Mouse (Mus musculus): Measurements from ENCODE around the gene Mrgprf. TPM values are rescaled to one million over a fixed set of nuclear protein-coding genes. Genes with fewer than 3 reads are reported as not detected.

The Mrgprf gene
- polyA plus RNA-seq, 1 experiment = 16.2 TPM

GRCm38 (mm10) chr7:145298666-145299490 lies 1.8 kb upstream of the Mrgprf start:
- WGBS = 63% methylated on average over 3 of the region's 3 CpGs
- DNase-seq = no peak
- 0 out of 2 replicates have a peak, but pooled peaks have one; percentile 17 for TF ChIP-seq CTCF (IDR thresholded peaks at IDR 0.05; ENCODE audit: insufficient read depth, low read length)
- no peak for TF ChIP-seq POLR2A (IDR thresholded peaks at IDR 0.05; ENCODE audit: borderline replicate concordance, extremely low read depth, low read depth, low read length)
- Histone ChIP-seq H3K4me1 (ENCODE audit: control insufficient read depth, insufficient read depth, low read length) (peaks cover 5% of the 10 kb centered on the region), H3K4me3 (replicated peaks; ENCODE audit: extremely low read depth, low read depth, low read length) (no peak overlapping the region)

GRCm38 (mm10) chr7:145299562-145300320 lies 887 bp upstream of the Mrgprf start:
- DNase-seq = peak; percentile 39
- peaks cover 5% of the 10 kb centered on the region for H3K4me1 ChIP-seq (ENCODE audit: control insufficient read depth, insufficient read depth, low read length)
- TF ChIP-seq CTCF (IDR thresholded peaks at IDR 0.05; ENCODE audit: insufficient read depth, low read length) = no peak
- TF ChIP-seq POLR2A (IDR thresholded peaks at IDR 0.05; ENCODE audit: borderline replicate concordance, extremely low read depth, low read depth, low read length) = no peak
- H3K4me3 ChIP-seq (replicated peaks; ENCODE audit: extremely low read depth, low read depth, low read length) = no peak overlapping the region
- 55% methylated on average over 7 of the region's 7 CpGs for WGBS

GRCm38 (mm10) chr7:145301008-145301340 lies 346 bp downstream of the Mrgprf start:
- Histone ChIP-seq H3K4me3 (replicated peaks; ENCODE audit: extremely low read depth, low read depth, low read length) (peak overlapping the region; percentile 40), H3K4me1 (ENCODE audit: control insufficient read depth, insufficient read depth, low read length) (peaks cover 5% of the 10 kb centered on the region)
- DNase-seq = no peak
- TF ChIP-seq POLR2A (IDR thresholded peaks at IDR 0.05; ENCODE audit: borderline replicate concordance, extremely low read depth, low read depth, low read length) = no peak
- no peak for TF ChIP-seq CTCF (IDR thresholded peaks at IDR 0.05; ENCODE audit: insufficient read depth, low read length)

- TF ChIP-seq POLR2A (IDR thresholded peaks at IDR 0.05; ENCODE audit: borderline replicate concordance, extremely low read depth, low read depth, low read length) (no peak), CTCF (IDR thresholded peaks at IDR 0.05; ENCODE audit: insufficient read depth, low read length) (no peak)
- 67% methylated on average over 6 of the region's 6 CpGs for WGBS
- no peak for DNase-seq
- peaks cover 5% of the 10 kb centered on the region for H3K4me1 ChIP-seq (ENCODE audit: control insufficient read depth, insufficient read depth, low read length)
- no peak overlapping the region for H3K4me3 ChIP-seq (replicated peaks; ENCODE audit: extremely low read depth, low read depth, low read length)
These were observed 845 bp downstream of the Mrgprf start for GRCm38 (mm10) chr7:145301341-145302005.

- peak; percentile 41; the same call in 1 of the 2 replicates for TF ChIP-seq POLR2A (IDR thresholded peaks at IDR 0.05; ENCODE audit: borderline replicate concordance, extremely low read depth, low read depth, low read length)
- TF ChIP-seq CTCF (IDR thresholded peaks at IDR 0.05; ENCODE audit: insufficient read depth, low read length) = no peak
- Histone ChIP-seq H3K4me3 (replicated peaks; ENCODE audit: extremely low read depth, low read depth, low read length) (no peak overlapping the region), H3K4me1 (ENCODE audit: control insufficient read depth, insufficient read depth, low read length) (peaks cover 5% of the 10 kb centered on the region)
- DNase-seq = peak; percentile 70
- WGBS = 13% methylated on average over 20 of the region's 20 CpGs
These were observed 2.1 kb downstream of the Mrgprf start for GRCm38 (mm10) chr7:145302488-145303285.

GRCm38 (mm10) chr7:145304153-145304552 lies 3.5 kb downstream of the Mrgprf start:
- 69% methylated on average over 2 of the region's 2 CpGs for WGBS
- no peak for DNase-seq
- no peak overlapping the region for H3K4me3 ChIP-seq (replicated peaks; ENCODE audit: extremely low read depth, low read depth, low read length)
- TF ChIP-seq POLR2A (IDR thresholded peaks at IDR 0.05; ENCODE audit: borderline replicate concordance, extremely low read depth, low read depth, low read length) = no peak
- no peak for TF ChIP-seq CTCF (IDR thresholded peaks at IDR 0.05; ENCODE audit: insufficient read depth, low read length)
- peaks cover 5% of the 10 kb centered on the region for H3K4me1 ChIP-seq (ENCODE audit: control insufficient read depth, insufficient read depth, low read length)

GRCm38 (mm10) chr7:145307636-145308035 lies 7.0 kb downstream of the Mrgprf start:
- H3K4me3 ChIP-seq (replicated peaks; ENCODE audit: extremely low read depth, low read depth, low read length) = no peak overlapping the region
- no peak for DNase-seq
- no peaks in the 10 kb centered on the region for H3K4me1 ChIP-seq (ENCODE audit: control insufficient read depth, insufficient read depth, low read length)
- WGBS = 88% methylated on average over 10 of the region's 10 CpGs
- no peak for TF ChIP-seq CTCF (IDR thresholded peaks at IDR 0.05; ENCODE audit: insufficient read depth, low read length)
- TF ChIP-seq POLR2A (IDR thresholded peaks at IDR 0.05; ENCODE audit: borderline replicate concordance, extremely low read depth, low read depth, low read length) = no peak

GRCm38 (mm10) chr7:145308061-145308675 lies 7.5 kb downstream of the Mrgprf start:
- Histone ChIP-seq H3K4me1 (ENCODE audit: control insufficient read depth, insufficient read depth, low read length) (no peaks in the 10 kb centered on the region), H3K4me3 (replicated peaks; ENCODE audit: extremely low read depth, low read depth, low read length) (no peak overlapping the region)
- TF ChIP-seq CTCF (IDR thresholded peaks at IDR 0.05; ENCODE audit: insufficient read depth, low read length) (no peak), POLR2A (IDR thresholded peaks at IDR 0.05; ENCODE audit: borderline replicate concordance, extremely low read depth, low read depth, low read length) (no peak)
- 70% methylated on average over 30 of the region's 30 CpGs for WGBS
- no peak for DNase-seq
